Mouse (Mus musculus) embryonic facial prominence, embryonic 15.5 days (tissue): ENCODE results near the gene Actr10. TPM values are rescaled to one million over a fixed set of nuclear protein-coding genes. Genes with fewer than 3 reads are reported as not detected.
A peak's percentile ranks its signal among the peaks of the same experiment; 100 is the strongest.

Experiments used
- ATAC-seq: fragments of 200-750 bp; cut with Nextera tagmentation; 2 replicates; pipeline ENCODE4 v1.8.0; 2017; ENCODE audit warnings: low read depth, moderate TSS enrichment; ENCODE audit not compliant: insufficient number of reproducible peaks, low FRiP score, low TSS enrichment
- H3K27ac ChIP-seq: fragments of 300-500 bp; sonication (generic); replicated peaks from 2 replicates; pipeline ENCODE4 v1.5.1; 2015; ENCODE audit warnings: mild to moderate bottlenecking, inconsistent platforms
- H3K27me3 ChIP-seq: fragments of 300-500 bp; sonication (generic); 2 replicates; pipeline ENCODE4 v1.6.1; 2015; ENCODE audit warnings: inconsistent platforms
- H3K36me3 ChIP-seq: fragments of 300-500 bp; sonication (generic); 2 replicates; pipeline ENCODE4 v1.6.1; 2015; ENCODE audit warnings: mild to moderate bottlenecking, inconsistent platforms
- H3K4me1 ChIP-seq: fragments of 300-500 bp; sonication (generic); 2 replicates; pipeline ENCODE4 v1.6.1; 2015; ENCODE audit warnings: inconsistent platforms
- H3K4me2 ChIP-seq: fragments of 300-500 bp; sonication (generic); replicated peaks from 2 replicates; pipeline ENCODE4 v1.6.1; 2015; ENCODE audit warnings: mild to moderate bottlenecking, inconsistent platforms
- H3K4me3 ChIP-seq: fragments of 300-500 bp; sonication (generic); replicated peaks from 2 replicates; pipeline ENCODE4 v1.5.1; 2015; ENCODE audit warnings: mild to moderate bottlenecking, inconsistent platforms
- H3K9ac ChIP-seq: fragments of 300-500 bp; sonication (generic); 2 replicates; pipeline ENCODE4 v1.6.1; 2015; ENCODE audit warnings: inconsistent platforms
- H3K9me3 ChIP-seq: fragments of 300-500 bp; sonication (generic); replicated peaks from 2 replicates; pipeline ENCODE4 v1.6.1; 2016; ENCODE audit warnings: inconsistent platforms
- WGBS: fragments of 180-500 bp; shearing (Covaris S2); methylation state at CpG from one replicate; pipeline ENCODE4 v1.1.7; 2015; 5-methylcytosine and 5-hydroxymethylcytosine counted together
- polyA plus RNA-seq: library from polyadenylated mRNA; unstranded; fragments of >200 nt; fragmentation: Nextera tagmentation; extraction: Ambion mirVana; gene quantifications from 2 replicates; pipeline ENCODE4 v1.2.1, GENCODE M21; 2015

Actr10 gene
- polyA plus RNA-seq, 1 experiment from 2014 or later, result 215 TPM

- WGBS, result 91% methylated on average over 5 of the region's 5 CpGs
- peaks cover 38% of the 10 kb centered on the region for H3K36me3 ChIP-seq
These were observed 59.6 kb downstream of the Actr10 start for GRCm38 (mm10) chr12:70997225-70997624.

DNA sequence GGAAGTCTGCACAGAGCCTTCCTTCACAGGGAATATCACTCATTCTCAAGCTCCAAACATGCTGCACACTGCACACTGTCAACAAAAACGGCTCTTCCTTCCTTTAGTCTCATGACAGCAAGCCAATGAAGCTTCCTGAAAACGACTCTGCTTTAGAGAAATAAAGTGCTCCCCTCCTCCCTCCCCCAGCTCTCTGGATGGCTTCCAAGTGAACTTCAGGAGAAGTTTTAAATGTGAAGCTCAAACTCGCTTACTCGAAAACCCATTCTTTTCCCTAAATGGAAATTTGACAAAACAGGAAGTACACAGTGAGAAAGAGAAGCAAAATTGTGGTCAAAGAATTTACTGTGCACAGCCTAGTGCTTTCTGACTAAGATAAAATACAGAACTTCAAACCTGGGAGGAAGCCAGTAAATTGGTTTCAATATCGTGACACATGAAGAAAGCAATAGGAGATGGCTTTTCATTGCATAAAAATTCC is 61.8 kb downstream of the Actr10 start:
- 0 out of 2 replicates have a peak, but pooled peaks cover 8% of the 10 kb centered on the region for H3K4me1 ChIP-seq
- no peak overlapping the region for H3K4me2 ChIP-seq
- H3K9ac ChIP-seq, result no peak overlapping the region
- H3K9me3 ChIP-seq, result no peaks in the 10 kb centered on the region
- H3K27me3 ChIP-seq, result no peaks in the 10 kb centered on the region
- WGBS, result 27% methylated on average over 5 of the region's 5 CpGs
- H3K27ac ChIP-seq, result peak overlapping the region; percentile 67
- no peak overlapping the region for H3K4me3 ChIP-seq
- peaks cover 36% of the 10 kb centered on the region for H3K36me3 ChIP-seq
- no peak for ATAC-seq

More at GRCm38 (mm10) chr12:70997225-70997624, 59.6 kb downstream of the Actr10 start:
- Histone ChIP-seq H3K27me3 (no peaks in the 10 kb centered on the region), H3K9me3 (no peaks in the 10 kb centered on the region), H3K4me1 (0 out of 2 replicates have a peak, but pooled peaks cover 8% of the 10 kb centered on the region), H3K4me3 (no peak overlapping the region), H3K4me2 (no peak overlapping the region), H3K27ac (no peak overlapping the region), H3K9ac (no peak overlapping the region)
- ATAC-seq, result no peak

DNA sequence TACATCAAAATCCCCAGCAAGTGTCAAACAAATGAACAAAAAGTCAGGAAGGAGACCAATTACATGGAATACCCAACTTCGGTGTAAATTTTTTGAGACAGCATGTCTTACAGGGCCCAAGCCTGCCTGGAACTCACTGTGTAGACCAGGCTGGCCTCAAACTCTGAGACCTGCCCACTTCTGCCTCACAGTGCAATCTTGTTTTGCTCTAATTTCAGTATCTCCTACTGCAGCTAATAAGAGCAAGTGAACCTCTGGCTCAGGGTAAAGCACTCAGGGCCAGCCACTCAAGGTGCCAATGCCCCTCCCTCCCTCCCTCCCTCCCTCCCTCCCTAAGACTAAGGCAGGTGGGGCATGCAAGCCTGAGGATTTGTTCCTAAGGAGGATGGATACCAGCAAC is 62.7 kb downstream of the Actr10 start:
- WGBS, result 86% methylated on average over 1 of the region's 1 CpGs
- Histone ChIP-seq H3K27me3 (no peaks in the 10 kb centered on the region), H3K9me3 (no peaks in the 10 kb centered on the region), H3K4me2 (no peak overlapping the region), H3K36me3 (peaks cover 40% of the 10 kb centered on the region), H3K27ac (no peak overlapping the region), H3K9ac (no peak overlapping the region), H3K4me3 (no peak overlapping the region), H3K4me1 (0 out of 2 replicates have a peak, but pooled peaks cover 8% of the 10 kb centered on the region)
- no peak for ATAC-seq

DNA sequence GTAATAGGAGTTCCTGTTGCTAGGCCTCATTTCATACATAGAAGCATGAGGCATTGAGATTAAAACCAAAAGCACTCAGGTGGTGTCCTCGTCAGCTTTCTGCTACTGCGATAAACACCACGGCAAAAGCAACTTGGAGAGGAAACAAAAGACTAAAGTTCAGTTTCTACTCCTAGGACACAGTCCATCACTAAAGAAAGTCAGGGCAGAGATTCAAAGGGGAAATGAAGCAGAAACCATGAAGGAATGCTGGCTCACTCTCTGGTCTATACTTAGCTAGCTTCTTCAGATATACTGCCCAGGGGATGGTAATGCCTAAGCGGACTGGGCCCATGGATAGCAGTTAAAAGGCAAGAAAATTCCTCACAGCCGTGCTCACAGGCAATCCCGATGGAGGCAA is 63.8 kb downstream of the Actr10 start:
- 61% methylated on average over 6 of the region's 6 CpGs for WGBS
- Histone ChIP-seq H3K9ac (no peak overlapping the region), H3K27ac (no peak overlapping the region; the same call in 1 of the 2 replicates), H3K36me3 (peaks cover 40% of the 10 kb centered on the region), H3K27me3 (no peaks in the 10 kb centered on the region), H3K4me2 (no peak overlapping the region), H3K4me3 (no peak overlapping the region), H3K4me1 (0 out of 2 replicates have a peak, but pooled peaks cover 8% of the 10 kb centered on the region), H3K9me3 (no peaks in the 10 kb centered on the region)
- no peak for ATAC-seq

DNA sequence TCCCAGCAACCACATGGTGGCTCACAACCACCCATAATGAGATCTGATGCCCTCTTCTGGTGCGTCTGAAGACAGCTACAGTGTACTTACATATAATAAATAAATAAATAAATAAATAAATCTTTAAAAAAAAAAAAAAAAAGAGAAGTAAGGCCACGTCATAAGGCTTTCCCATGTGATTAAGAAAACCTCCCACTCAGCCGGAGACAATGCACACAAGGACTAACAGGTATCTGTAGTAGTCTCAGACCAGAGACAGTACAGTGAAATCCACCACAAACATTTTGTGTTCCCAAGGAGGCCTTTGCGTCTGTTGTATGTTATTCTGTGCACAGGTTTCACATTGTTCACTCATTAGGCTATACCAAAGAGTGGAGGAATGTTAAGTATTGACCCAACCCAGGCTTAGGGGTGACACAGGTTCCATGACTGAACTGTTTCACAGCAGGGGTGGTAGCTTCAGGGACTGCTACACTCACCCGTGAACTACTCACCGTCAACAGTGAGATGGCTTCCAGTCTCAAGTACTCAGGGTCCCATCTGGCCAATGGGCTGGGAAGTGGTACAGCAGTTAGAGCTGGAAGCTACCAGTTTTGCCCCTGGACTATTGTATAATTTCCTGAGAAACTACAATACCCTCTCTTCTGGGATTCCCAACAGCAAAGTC is 66.2 kb downstream of the Actr10 start:
- Histone ChIP-seq H3K4me3 (no peak overlapping the region), H3K36me3 (peaks cover 44% of the 10 kb centered on the region), H3K27me3 (no peaks in the 10 kb centered on the region), H3K4me1 (0 out of 2 replicates have a peak, but pooled peaks cover 5% of the 10 kb centered on the region), H3K9ac (no peak overlapping the region), H3K27ac (no peak overlapping the region), H3K4me2 (no peak overlapping the region), H3K9me3 (no peaks in the 10 kb centered on the region)
- ATAC-seq, result no peak
- WGBS, result 86% methylated on average over 5 of the region's 6 CpGs

DNA sequence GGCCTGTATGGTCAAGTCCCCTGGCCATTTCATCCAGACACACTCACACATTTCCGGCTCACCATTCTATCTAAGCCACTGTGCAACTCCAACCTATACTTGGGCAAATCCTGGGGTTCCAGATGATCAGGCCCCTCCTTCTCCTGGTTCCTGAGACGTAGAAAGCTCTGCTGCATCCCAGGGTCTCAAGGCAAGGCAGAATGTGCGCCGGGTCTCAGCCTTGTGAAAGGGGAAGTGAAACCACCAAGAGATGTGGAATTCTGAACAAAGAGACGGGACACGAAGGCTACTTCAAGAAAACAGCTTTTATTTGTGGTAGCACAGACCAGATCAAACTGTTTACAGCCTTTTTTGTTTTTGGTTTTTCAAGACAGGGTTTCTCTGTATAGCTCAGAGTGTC is 68.5 kb downstream of the Actr10 start:
- WGBS, result 92% methylated on average over 6 of the region's 6 CpGs

DNA sequence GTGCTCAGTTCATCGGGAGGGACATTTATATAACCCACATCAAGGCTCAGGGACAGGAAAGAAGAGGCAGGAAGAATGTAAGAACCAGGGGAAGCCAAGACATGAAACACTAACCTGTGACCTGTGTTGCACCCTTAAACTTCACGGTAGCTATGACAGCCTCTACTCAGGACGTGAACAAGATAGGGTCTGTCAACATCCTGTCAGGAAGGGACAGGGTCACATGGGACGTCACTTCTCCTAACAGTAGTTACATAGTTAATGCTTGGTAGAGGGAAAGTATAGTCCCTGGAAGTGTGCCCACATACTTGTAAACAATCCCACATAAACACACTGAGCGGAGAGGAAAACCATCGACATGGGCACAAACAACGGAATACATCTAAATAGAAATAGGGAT is 69.2 kb downstream of the Actr10 start:
- Histone ChIP-seq H3K9me3 (no peaks in the 10 kb centered on the region), H3K27ac (no peak overlapping the region), H3K36me3 (peaks cover 52% of the 10 kb centered on the region), H3K4me2 (no peak overlapping the region), H3K4me3 (no peak overlapping the region), H3K4me1 (peaks cover 3% of the 10 kb centered on the region; the same call in 1 of the 2 replicates), H3K9ac (no peak overlapping the region), H3K27me3 (no peaks in the 10 kb centered on the region)
- no peak for ATAC-seq
- 81% methylated on average over 7 of the region's 7 CpGs for WGBS

More for the DNA sequence above, 68.5 kb downstream of the Actr10 start:
- Histone ChIP-seq H3K9me3 (no peaks in the 10 kb centered on the region), H3K36me3 (peaks cover 51% of the 10 kb centered on the region), H3K27ac (no peak overlapping the region), H3K4me2 (no peak overlapping the region), H3K9ac (no peak overlapping the region), H3K27me3 (no peaks in the 10 kb centered on the region), H3K4me3 (no peak overlapping the region), H3K4me1 (no peaks in the 10 kb centered on the region)
- no peak for ATAC-seq

DNA sequence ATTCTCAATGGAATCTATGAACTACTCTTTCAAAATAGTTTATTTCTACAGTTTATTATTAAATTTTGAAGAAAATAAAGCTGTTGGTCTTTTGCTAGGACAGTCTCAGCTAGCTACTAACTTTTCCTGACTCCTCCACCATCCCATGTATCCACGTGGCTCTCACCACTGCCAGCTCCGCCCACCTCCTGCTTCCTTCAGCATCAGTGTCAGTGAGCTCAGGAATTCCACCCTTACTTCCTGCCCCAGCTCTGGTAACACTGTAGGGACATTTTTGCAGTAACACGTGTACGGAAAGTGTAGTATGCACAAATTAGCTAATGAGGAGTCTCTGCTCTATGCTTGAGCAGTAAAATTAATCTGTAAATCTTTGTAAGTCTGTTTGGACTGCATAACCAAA is 72.1 kb downstream of the Actr10 start:
- 47% methylated on average over 4 of the region's 4 CpGs for WGBS

More for the DNA sequence above, 72.1 kb downstream of the Actr10 start:
- no peak overlapping the region for H3K27ac ChIP-seq
- ATAC-seq, result no peak
- no peak overlapping the region for H3K4me3 ChIP-seq
- H3K36me3 ChIP-seq, result peaks cover 45% of the 10 kb centered on the region
- H3K27me3 ChIP-seq, result no peaks in the 10 kb centered on the region
- H3K9me3 ChIP-seq, result no peaks in the 10 kb centered on the region
- H3K4me1 ChIP-seq, result peaks cover 20% of the 10 kb centered on the region
- no peak overlapping the region for H3K9ac ChIP-seq
- no peak overlapping the region for H3K4me2 ChIP-seq

Other genes starting within 250 kb of the Actr10 start
- 60.1 and 61.6 TPM in 2 replicates for gene Frmd6, start 112.3 kb upstream of the Actr10 start, polyA plus RNA-seq
- 518 and 555 TPM in 2 replicates for gene Psma3, start 36.8 kb downstream of the Actr10 start, polyA plus RNA-seq
- 39.6 and 43.8 TPM in 2 replicates for gene Arid4a, start 78.1 kb downstream of the Actr10 start, polyA plus RNA-seq
- 0.93 and 1.6 TPM in 2 replicates for gene Tomm20l, start 173.6 kb downstream of the Actr10 start, polyA plus RNA-seq
- 69.1 and 71.4 TPM in 2 replicates for gene Timm9, start 198.8 kb downstream of the Actr10 start, polyA plus RNA-seq
- gene 2700049A03Rik, start 199.0 kb downstream of the Actr10 start, polyA plus RNA-seq, result 13.3 and 15.7 TPM in 2 replicates